Mouse (Mus musculus) spleen, postnatal 10 days (tissue): ENCODE measurements around the gene Map4k3.
"Not testable (repeated sequence)": the region's sequence is repeated elsewhere in the genome, so short reads cannot be mapped to it uniquely, and the experiment has no call there.

Source experiments
- DNase-seq, 2 experiments: peaks; one replicate each; pipeline ENCODE4 v3.0.0; 2021 to 2022; ENCODE audit warnings: low spot score in 2 of 2

Gene Map4k3

GRCm38 (mm10) chr17:80568441-80568840 lies 159.8 kb downstream of the Map4k3 start:
- no peak for DNase-seq

- peak; percentile 30 to 61 for DNase-seq
These were observed 163.7 kb downstream of the Map4k3 start for GRCm38 (mm10) chr17:80564611-80564924.

DNA sequence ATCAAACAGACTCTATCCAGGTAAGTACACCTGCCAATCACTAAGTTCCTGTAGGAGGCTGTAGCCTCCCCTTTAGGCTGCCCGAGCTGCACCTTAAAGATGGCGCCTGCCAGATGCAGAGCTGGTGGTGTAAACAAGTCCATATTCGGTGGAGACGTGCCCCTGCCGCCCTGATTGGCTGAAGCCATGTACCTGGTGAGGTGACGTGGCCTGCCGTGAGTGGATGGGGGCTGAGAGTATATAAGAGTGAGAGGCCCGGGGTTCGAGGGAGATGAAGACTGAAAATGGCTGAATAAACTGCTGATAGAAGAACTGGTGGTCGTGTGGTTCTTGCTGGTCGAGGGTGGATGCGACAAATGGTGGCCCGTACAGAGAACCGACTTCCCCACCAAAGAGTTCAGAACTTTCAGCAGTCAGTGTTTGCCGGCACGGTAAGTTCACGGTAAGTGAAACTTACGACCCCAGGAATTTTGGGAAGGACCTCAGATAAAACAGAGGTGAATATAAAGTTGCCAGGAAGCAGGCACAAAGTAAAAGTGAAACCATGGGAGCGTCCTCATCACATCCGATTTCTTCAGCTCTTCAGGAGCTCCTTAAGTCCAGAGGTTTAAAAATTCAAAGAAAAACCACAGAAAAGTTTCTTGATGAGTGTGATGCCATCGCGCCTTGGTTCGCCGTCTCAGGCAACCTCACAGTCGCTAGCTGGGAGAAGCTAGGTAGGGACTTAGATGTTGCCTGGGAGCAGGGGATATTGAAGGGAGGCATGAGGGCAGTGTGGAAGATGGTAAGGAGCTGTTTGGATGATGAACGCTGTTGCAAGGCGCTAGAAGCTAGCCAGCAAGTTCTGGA lies 164.3 kb downstream of the Map4k3 start:
- DNase-seq, result peak; percentile 32 to 52

- DNase-seq, result no peak
These were observed 165.5 kb downstream of the Map4k3 start for GRCm38 (mm10) chr17:80562792-80563191.

DNA sequence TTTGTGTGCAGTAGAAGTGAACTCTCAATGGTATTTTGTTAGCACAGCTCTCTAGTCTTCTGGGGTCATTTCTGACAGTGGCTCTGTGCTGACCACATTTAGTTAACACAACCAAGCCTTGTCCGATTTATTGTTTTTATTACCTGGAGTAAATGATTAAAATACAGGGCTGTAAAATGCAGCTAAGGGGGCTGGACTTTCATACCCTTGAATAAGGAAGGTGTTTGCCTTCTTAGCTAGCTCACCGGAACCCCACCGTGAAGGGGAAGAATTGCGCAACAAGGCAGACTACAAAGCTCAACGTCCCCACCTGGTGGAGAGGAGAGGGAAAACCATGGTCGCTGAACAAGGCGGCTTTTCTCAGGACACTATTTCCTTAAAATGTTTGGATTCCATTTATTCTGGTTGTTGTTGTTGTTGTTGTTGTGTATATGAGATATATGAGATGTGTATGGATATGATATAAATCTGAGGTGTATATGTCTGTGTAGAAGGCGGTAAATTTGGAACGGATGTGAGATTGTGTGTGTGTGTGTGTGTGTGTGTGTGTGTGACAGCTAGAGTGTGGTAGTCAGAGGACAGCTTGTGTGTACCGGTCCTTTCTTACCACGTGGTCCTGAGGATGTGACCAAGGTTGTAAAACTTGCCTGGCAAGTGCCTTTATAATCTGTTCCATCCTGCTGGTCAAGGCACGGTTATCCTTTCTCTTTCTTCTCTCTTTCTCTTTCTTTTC lies 167.4 kb downstream of the Map4k3 start:
- DNase-seq, result peak; percentile 54 to 83

- no peak for DNase-seq
These were observed 168.5 kb downstream of the Map4k3 start for GRCm38 (mm10) chr17:80559745-80560144.

- DNase-seq, result peak in 1 of 2 experiments; percentile 82
These were observed 169.2 kb downstream of the Map4k3 start for GRCm38 (mm10) chr17:80559050-80559449.

GRCm38 (mm10) chr17:80558583-80558982 lies 169.7 kb downstream of the Map4k3 start:
- no peak for DNase-seq

- DNase-seq, result no peak
These were observed 170.8 kb downstream of the Map4k3 start for GRCm38 (mm10) chr17:80557461-80557860.

DNA sequence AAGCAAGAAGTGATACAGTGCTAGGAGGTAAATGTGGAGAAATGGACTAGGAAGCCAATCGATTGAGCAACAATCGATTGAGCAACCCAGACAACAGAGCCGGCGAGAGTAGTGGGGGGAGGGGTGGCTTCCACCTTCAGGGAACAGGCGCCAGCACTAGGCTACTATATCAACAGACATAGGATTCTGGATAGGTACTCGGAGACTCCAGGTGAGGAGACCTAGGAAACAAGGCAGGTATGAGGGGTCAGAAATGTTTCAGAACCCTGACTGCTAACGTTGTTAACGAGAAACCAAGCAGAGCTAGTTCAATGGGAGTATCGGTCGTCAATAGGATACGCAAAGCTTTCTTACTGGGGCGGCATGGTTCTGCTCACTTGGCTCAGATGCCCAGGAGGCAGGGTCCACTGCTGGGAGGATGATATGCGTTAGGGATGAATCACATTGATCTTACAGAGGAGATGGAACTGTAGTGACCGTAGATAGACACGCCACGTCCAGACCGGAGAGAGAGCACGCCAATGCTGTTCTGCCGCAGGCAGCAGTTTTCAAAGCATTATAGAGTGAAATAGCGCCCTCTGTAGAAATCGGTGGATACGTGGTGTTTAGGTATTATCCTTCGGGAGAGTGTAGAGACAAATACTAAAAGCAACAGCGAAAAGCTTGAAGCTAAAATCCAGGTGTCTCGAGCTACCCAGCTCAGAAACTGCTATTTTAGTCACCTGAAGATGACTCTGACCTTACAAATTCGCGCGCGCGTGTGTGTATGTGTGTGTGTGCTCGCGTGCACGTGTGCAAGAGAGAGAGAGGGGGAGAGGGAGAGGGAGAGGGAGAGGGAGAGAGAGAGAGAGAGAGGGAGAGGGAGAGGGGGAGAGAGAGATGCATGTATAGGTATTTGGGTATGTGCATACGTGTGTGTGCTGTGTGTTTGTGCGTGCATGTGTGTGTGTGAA lies 174.7 kb downstream of the Map4k3 start:
- DNase-seq, result peak; percentile 59 to 73

DNA sequence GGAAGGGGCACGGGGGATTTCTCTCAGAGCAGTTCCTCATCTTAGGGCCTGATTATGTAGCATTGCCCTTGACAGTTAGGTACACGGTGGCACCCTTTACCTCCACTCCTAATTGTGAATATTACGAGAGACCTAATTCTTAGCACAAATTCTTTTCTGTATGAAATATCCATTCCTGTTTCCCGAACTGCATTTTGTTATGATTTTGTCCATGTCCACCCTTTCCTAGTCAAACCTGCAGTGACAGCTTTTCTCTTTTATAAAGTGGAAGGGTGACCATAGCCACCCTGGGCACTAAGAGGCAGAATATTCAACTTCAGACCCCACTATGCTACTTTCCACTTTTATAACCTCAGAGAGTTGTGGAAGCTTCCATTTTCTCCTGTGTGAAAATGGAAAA lies 175.6 kb downstream of the Map4k3 start:
- no peak for DNase-seq

GRCm38 (mm10) chr17:80550981-80551380 lies 177.3 kb downstream of the Map4k3 start:
- DNase-seq, result peak in 1 of 2 experiments; percentile 7

DNA sequence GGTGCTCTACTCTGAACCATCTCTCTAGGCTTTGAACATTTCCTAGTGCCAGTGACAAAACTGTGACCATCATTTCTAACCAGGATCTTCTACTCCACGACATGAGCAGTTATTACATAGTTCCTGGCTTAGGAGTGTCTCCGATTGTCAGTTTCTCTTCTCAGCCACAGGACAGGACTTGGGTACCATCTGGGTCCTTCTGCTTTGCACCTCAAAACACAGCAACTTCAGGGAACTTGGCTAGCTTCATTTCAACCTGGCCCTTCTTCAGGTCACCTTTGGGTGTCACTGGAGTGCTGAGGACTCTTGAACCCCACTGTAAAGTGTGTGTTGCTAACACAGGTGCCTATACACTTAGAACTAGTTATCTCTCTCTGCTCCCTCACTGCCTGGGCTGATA lies 181.4 kb downstream of the Map4k3 start:
- peak in 1 of 2 experiments; percentile 2 for DNase-seq

GRCm38 (mm10) chr17:80546227-80546626 lies 182.1 kb downstream of the Map4k3 start:
- peak in 1 of 2 experiments; percentile 5 for DNase-seq

GRCm38 (mm10) chr17:80543646-80544045 lies 184.6 kb downstream of the Map4k3 start:
- DNase-seq, result peak in 1 of 2 experiments; percentile 11

DNA sequence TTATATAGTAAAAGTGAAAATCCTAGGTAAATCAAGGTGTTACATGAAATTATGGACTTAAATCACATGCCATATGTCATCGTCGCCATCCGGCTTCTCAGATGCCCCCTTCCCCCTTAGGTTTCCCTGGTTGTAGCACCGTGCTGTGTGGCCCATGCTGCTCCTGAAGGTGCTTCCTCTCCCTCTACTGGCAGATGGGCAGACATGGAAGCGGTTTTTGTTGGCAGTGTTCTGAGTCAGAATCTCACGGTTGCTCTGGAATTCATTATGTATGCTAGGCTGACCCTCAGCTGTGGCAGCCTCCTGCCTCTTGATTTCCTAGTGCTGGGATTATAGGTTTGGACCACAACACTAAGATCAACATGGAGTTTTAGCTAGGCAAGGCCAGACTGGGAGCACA lies 191.1 kb downstream of the Map4k3 start:
- DNase-seq, result no peak

DNA sequence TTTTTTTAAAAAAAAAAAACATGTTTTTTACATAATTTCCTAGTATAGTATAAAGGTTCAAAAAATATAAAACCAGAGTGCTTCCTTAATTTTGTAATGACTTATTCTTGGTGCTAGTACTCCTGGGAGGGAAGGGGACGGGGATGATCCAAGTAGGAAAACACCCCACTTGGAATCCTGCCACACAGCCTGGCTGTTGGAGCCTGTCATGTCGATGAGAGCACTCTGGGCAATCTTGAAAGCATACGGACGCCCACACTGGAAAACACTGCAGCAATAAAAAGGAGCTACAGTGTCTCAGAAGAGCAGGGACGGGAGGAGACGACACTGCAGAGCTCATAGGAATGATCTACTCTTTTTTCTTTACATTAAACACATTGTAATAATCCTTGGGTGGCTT lies 192.7 kb downstream of the Map4k3 start:
- DNase-seq, result no peak

- DNase-seq, result not testable (repeated sequence)
These were observed 196.9 kb downstream of the Map4k3 start for GRCm38 (mm10) chr17:80531351-80531750.
